Mouse (Mus musculus) testis, adult 2 months (tissue): ENCODE data around the gene Swt1.

Source experiments
- CTCF ChIP-seq: fragments of 200-500 bp; IDR thresholded peaks from 2 replicates; pipeline ENCODE4 v1.5.1; 2012; ENCODE audit warnings: low read depth, mild to moderate bottlenecking, inconsistent platforms, low read length, moderate library complexity; ENCODE audit not compliant: control insufficient read depth, insufficient read depth, insufficient replicate concordance
- POLR2A ChIP-seq: fragments of 200-500 bp; IDR thresholded peaks from 2 replicates; pipeline ENCODE4 v1.6.1; 2012; ENCODE audit warnings: low read depth, mild to moderate bottlenecking, inconsistent platforms, low read length, moderate library complexity; ENCODE audit not compliant: control insufficient read depth

- TF ChIP-seq POLR2A (no peak), CTCF (no peak)
Observed at GRCm38 (mm10) chr1:151329601-151330000, 98.7 kb downstream of the Swt1 start.
